Mouse (Mus musculus): ENCODE results near the gene Fam126a.

- TF ChIP-seq HCFC1 (IDR thresholded peaks at IDR 0.05; ENCODE audit: borderline replicate concordance, insufficient read depth, low read length) (no peak), ZNF384 (IDR thresholded peaks at IDR 0.05; ENCODE audit: low read depth, low read length) (no peak), CHD2 (IDR thresholded peaks at IDR 0.05; ENCODE audit: low read depth, low read length) (no peak), ZC3H11A (IDR thresholded peaks at IDR 0.05; ENCODE audit: borderline replicate concordance, low read depth, low read length) (no peak), MAFK (IDR thresholded peaks at IDR 0.05; ENCODE audit: insufficient read depth, low read depth, low read length) (no peak)
Observed at GRCm38 (mm10) chr5:24036731-24037130, 6.2 kb upstream of the Fam126a start.
